Mouse (Mus musculus): ENCODE data around the gene Vti1a.

DNA sequence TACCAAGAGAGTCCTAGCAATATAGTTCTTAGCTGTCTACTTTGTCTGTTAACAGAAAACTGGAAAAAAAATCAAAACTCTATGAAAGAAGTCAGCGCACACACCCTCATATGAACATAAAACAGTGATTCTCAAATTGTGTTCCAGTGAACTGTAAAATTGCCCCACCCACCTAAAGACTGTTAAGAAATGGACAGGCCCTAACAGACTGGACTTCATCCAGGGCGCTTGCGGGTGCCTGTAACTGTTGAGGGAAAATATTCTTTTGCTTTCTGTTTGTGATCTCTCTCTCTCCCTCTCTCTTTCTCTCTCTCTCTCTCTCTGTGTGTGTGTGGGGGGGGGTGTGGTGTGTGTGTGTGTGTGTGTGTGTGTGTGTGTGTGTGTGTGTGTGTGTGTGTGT is 216.6 kb downstream of the Vti1a start:
- no peak for TF ChIP-seq CTCF (IDR thresholded peaks at IDR 0.05; ENCODE audit: low read depth, low read length)
- no peak for TF ChIP-seq TAL1 (conservative IDR thresholded peaks at IDR 0.05; ENCODE audit: low read depth, low read length)
- no peak for TF ChIP-seq POLR2AphosphoS5 (IDR thresholded peaks at IDR 0.05; ENCODE audit: insufficient replicate concordance, low read depth, low read length)
- no peak for TF ChIP-seq GATA1 (IDR thresholded peaks at IDR 0.05; ENCODE audit: borderline replicate concordance, low read length)
